12 mouse cellular contexts compared by ENCODE assay signal in the genomic region with DNA sequence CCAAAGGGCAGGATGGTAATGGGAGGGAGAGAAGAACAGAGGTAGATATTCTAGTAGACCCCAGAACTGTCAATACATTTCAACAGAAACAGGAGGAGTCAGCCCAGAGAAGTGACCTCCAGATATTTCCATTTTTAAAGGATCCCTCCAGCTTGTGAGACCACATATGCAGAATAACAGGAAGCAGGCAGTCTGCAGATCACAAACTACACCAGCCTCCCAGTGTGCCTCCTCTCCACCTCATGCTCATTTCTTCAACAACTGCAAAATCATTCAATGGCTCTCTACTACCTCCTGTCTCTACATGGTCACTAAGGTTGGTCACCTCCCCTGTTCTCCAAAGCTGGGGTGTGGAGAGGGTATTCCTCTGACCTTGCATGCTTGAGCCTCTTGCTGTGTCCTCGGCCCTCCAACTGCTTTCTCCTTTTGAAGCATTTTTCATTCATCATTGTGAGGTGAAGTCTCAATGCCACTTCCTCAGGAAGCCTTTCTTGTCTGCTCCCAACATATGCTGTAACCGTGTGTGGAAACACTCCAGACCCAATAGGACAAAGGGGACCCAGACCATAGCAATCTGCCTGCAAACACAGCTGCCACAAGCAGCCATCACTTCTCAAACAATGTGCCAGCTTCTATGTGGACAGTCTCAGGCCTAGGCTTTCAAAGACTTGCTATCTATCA. TPM values are rescaled to one million over a fixed set of nuclear protein-coding genes. Genes with fewer than 3 reads are reported as not detected.
DNase-seq lines count a peak whose midpoint lies in the region; ATAC-seq lines count a peak whose summit lies in the region.
"Had no signal": no experiment of that assay in that cellular context is flagged by ENCODE, and none has a peak within 500 bp of the region (broad histone marks: within the 10 kb centered on the region; RNA-seq: fewer than 3 reads in every experiment).

No protein-coding gene starts in this region.

- ATAC-seq in lung, embryonic 15.5 days (ENCODE audit: borderline replicate concordance, extremely low read depth, low FRiP score, low TSS enrichment) = peak; percentile 56; the same call in 1 of the 2 replicates
- ATAC-seq: midbrain, embryonic 16.5 days had no signal

- H3K4me2 ChIP-seq in lung, embryonic 15.5 days = no peak overlapping the region

- H3K27me3 ChIP-seq in lung, embryonic 15.5 days = peaks cover 4% of the 10 kb centered on the region

- H3K4me1 ChIP-seq in lung, embryonic 15.5 days = peaks cover 38% of the 10 kb centered on the region

- H3K9ac ChIP-seq in lung, embryonic 15.5 days = no peak overlapping the region

- no peaks in the 10 kb centered on the region for H3K9me3 ChIP-seq in lung, embryonic 15.5 days
- H3K9me3 ChIP-seq: limb, embryonic 10.5 days had no signal

- H3K36me3 ChIP-seq in lung, embryonic 15.5 days = no peaks in the 10 kb centered on the region
- H3K36me3 ChIP-seq: limb, embryonic 10.5 days had no signal

- peak; percentile 77 for DNase-seq in adrenal gland, adult 2 months
- DNase-seq in adrenal gland, postnatal 4 days (ENCODE audit: low spot score in 2 of 2) = no peak
- no peak for DNase-seq in lung, postnatal 4 days
- peak; percentile 72 for DNase-seq in induced T-regulatory cell, adult 2 months (ENCODE audit: low read depth)
- peak; percentile 58 for DNase-seq in thymus, postnatal 25 days
- no peak for DNase-seq in gastrocnemius, postnatal 10 days
- no peak for DNase-seq in embryo, embryonic 10.5 days (ENCODE audit: low spot score)
- DNase-seq: cerebellum, adult 18-20 months; heart, postnatal 4 days had no signal

- H3K27ac ChIP-seq in lung, embryonic 15.5 days = peak overlapping the region; percentile 64
- H3K27ac ChIP-seq: limb, embryonic 10.5 days had no signal

- no peak overlapping the region for H3K4me3 ChIP-seq in lung, embryonic 15.5 days
- H3K4me3 ChIP-seq: limb, embryonic 10.5 days had no signal

- 42% methylated on average over 2 of the region's 2 CpGs for WGBS in lung, embryonic 15.5 days

RNA-seq across cellular contexts. Expression of a gene that starts 7.1 kb away (rescaled TPM):
- total RNA-seq in adrenal gland, adult 2 months (2021) = 10 to 100 TPM; 47.6 to 64.7 TPM
- 37.7 and 54.5 TPM in 2 replicates for polyA plus RNA-seq in adrenal gland, adult 2 months (2012; rRNA removed)
- total RNA-seq in adrenal gland, postnatal 4 days (2021) = 10 to 100 TPM; 52.7 to 60.0 TPM
- polyA plus RNA-seq in lung, embryonic 15.5 days (2015; fragmentation: Nextera tagmentation; extraction: Ambion mirVana) = 10.9 and 12.6 TPM in 2 replicates
- 1 to 10 TPM; 4.0 to 4.4 TPM for total RNA-seq in gastrocnemius, postnatal 10 days (2021)

Comparison
In these comparisons a context has a peak if more than half of its experiments do, and no peak if none do; other contexts are left out.
1. DNase-seq: peak in adrenal gland, adult 2 months (single experiment), induced T-regulatory cell, adult 2 months (single experiment) and thymus, postnatal 25 days (single experiment); none in adrenal gland, postnatal 4 days (0 of 2), lung, postnatal 4 days (0 of 2), gastrocnemius, postnatal 10 days (single experiment) and embryo, embryonic 10.5 days (single experiment).
2. RNA of a gene that starts 7.1 kb away (total RNA-seq): 47.6 to 64.7 TPM in adrenal gland, adult 2 months and 52.7 to 60.0 TPM in adrenal gland, postnatal 4 days; 4.0 to 4.4 TPM in gastrocnemius, postnatal 10 days; every median in the first group is over 4 times any median in the second.